8 mouse cellular contexts compared by ENCODE assay signal in genomic region chr5:115631505-115632357, GRCm38 (mm10). TPM values are rescaled to one million over a fixed set of nuclear protein-coding genes. Genes with fewer than 3 reads are reported as not detected.
DNase-seq lines count a peak whose midpoint lies in the region; ATAC-seq lines count a peak whose summit lies in the region.

Gene Rab35 (plus strand): TSS chr5:115631908.

- peaks cover 52% of the 10 kb centered on the region for H3K4me1 ChIP-seq in hindbrain, embryonic 13.5 days (replicated peaks)

- H3K27me3 ChIP-seq in hindbrain, embryonic 13.5 days = no peaks in the 10 kb centered on the region

- under 1% methylated on average over 84 of the region's 125 CpGs for WGBS in hindbrain, embryonic 13.5 days

- peak within 1 kb of the TSS; percentile 87 for H3K4me2 ChIP-seq in hindbrain, embryonic 13.5 days

- no peaks in the 10 kb centered on the region for H3K9me3 ChIP-seq in hindbrain, embryonic 13.5 days

- peak; percentile 96 for DNase-seq in NIH3T3 (ENCODE audit: low read depth)
- peak; percentile 95 to 98 for DNase-seq in cerebellum, postnatal 10 days
- DNase-seq in frontal cortex, postnatal 14 days (ENCODE audit: low spot score in 2 of 2) = peak; percentile 79 to 81
- DNase-seq in layer of hippocampus, postnatal 25 days (ENCODE audit: extremely low spot score in 1 of 2, low spot score in 1 of 2) = peak; percentile 86 to 93
- peak; percentile 95 for DNase-seq in lung, postnatal 25 days (ENCODE audit: low spot score)
- peak; percentile 96 for DNase-seq in retina, embryonic 14.5 days (ENCODE audit: low spot score)
- DNase-seq in thymus, postnatal 4 days = peak; percentile 97

- peak within 1 kb of the TSS; percentile 90 for H3K9ac ChIP-seq in hindbrain, embryonic 13.5 days

- H3K27ac ChIP-seq in hindbrain, embryonic 13.5 days = peak within 1 kb of the TSS; percentile 87

- ATAC-seq in hindbrain, embryonic 13.5 days (ENCODE audit: low FRiP score) = peak; percentile 84

- peak within 1 kb of the TSS; percentile 93 for H3K4me3 ChIP-seq in hindbrain, embryonic 13.5 days

- H3K36me3 ChIP-seq in hindbrain, embryonic 13.5 days = no peaks in the 10 kb centered on the region

RNA-seq across cellular contexts. Expression of gene Rab35, which starts in this region (rescaled TPM):
- 17.1 and 17.8 TPM in 2 replicates for polyA plus RNA-seq in hindbrain, embryonic 13.5 days (2015; fragmentation: Nextera tagmentation; extraction: Ambion mirVana)
- 10 to 100 TPM; 87.5 to 96.9 TPM for total RNA-seq in layer of hippocampus, postnatal 25 days (2021)

Comparison
In these comparisons a context has a peak if more than half of its experiments do, and no peak if none do; other contexts are left out.
1. Peak in every context shown above with its lines: DNase-seq, ATAC-seq, H3K4me3 ChIP-seq and H3K27ac ChIP-seq.